Mouse (Mus musculus) embryonic stem cell, embryonic (primary cell): Measurements from ENCODE around the gene Mfsd11.

Experiments used
- CTCF ChIA-PET, 4 experiments: fragments of 300-600 bp in 2 of 4; fragments of 350-600 bp in 2 of 4; sonication (Branson Sonifier 250); formaldehyde crosslinking; loops; one replicate each; lab custom pipeline; 2022; ENCODE audit warnings: inconsistent platforms in 2 of 4; lab: Charles Lee
- POLR2A ChIA-PET, 4 experiments: fragments of 300-600 bp in 2 of 4; fragments of 350-600 bp in 2 of 4; sonication (Branson Sonifier 250); formaldehyde crosslinking; loops; one replicate each; lab custom pipeline; 2022; ENCODE audit warnings: antibody characterized with exemption in 4 of 4, inconsistent platforms in 1 of 4; lab: Charles Lee

The Mfsd11 gene

GRCm38 (mm10) chr11:116814076-116814883 lies 38.0 kb upstream of the Mfsd11 start:
- ChIA-PET POLR2A (interaction anchor here in 3 of 4 experiments (0.5 to 2.3 kb wide), 22 partner anchors 9 to 1065 kb away, joined by 3 to 11 read pairs (median 4); partner anchors contain the start of genes Jmjd6 (in 2 of the 3), Mettl23 (in 2 of the 3), Srsf2 (in 2 of the 3) and Mfsd11 (in 1 of the 3)), CTCF (interaction anchor here (0.6 to 3.2 kb wide), 18 partner anchors 9 to 982 kb away, joined by 3 to 10 read pairs (median 3); partner anchors contain the start of genes Mxra7 (in 3 of the 4), Jmjd6 (in 1 of the 4) and Mettl23 (in 1 of the 4))

- ChIA-PET CTCF (interaction anchor here in 3 of 4 experiments (1.1 to 3.2 kb wide), 5 partner anchors 13 to 223 kb away, joined by 3 to 10 read pairs (median 3); partner anchors contain the start of gene Mxra7 (in 2 of the 3)), POLR2A (interaction anchor here in 3 of 4 experiments (0.5 to 2.3 kb wide), 12 partner anchors 9 to 1084 kb away, joined by 3 to 11 read pairs (median 5); partner anchors contain the start of genes Jmjd6 (in 1 of the 3), Mettl23 (in 1 of the 3) and Mxra7 (in 1 of the 3))
Measured at GRCm38 (mm10) chr11:116814884-116815415, 37.3 kb upstream of the Mfsd11 start.

- POLR2A ChIA-PET = interaction anchor here in 1 of 4 experiments (1.1 to 2.0 kb wide), 2 partner anchors 10 to 116 kb away, joined by 3 to 5 read pairs; partner anchors contain the start of gene Mxra7
- CTCF ChIA-PET = interaction anchor here in 3 of 4 experiments (0.5 to 1.7 kb wide), 5 partner anchors 8 to 263 kb away, joined by 3 to 5 read pairs (median 3); partner anchors contain the start of gene Mxra7 (in 1 of the 3)
Measured at GRCm38 (mm10) chr11:116816769-116817168, 35.5 kb upstream of the Mfsd11 start.

- CTCF ChIA-PET = interaction anchor here in 3 of 4 experiments (0.6 to 1.7 kb wide), 3 partner anchors 10 to 319 kb away, joined by 3 to 5 read pairs (median 3); partner anchors contain the start of gene Mxra7 (in 1 of the 3)
Measured at GRCm38 (mm10) chr11:116817567-116817966, 34.7 kb upstream of the Mfsd11 start.

GRCm38 (mm10) chr11:116818722-116819121 lies 33.5 kb upstream of the Mfsd11 start:
- POLR2A ChIA-PET = interaction anchor here (0.9 to 2.0 kb wide), 6 partner anchors 9 to 145 kb away, joined by 3 to 5 read pairs (median 4); partner anchors contain the start of genes Mettl23 (in 2 of the 4), Jmjd6 (in 1 of the 4) and Mxra7 (in 1 of the 4)
- CTCF ChIA-PET = interaction anchor here in 2 of 4 experiments (1.0 to 1.4 kb wide), 2 partner anchors 10 to 11 kb away, joined by 3 to 6 read pairs; no protein-coding TSS in a partner anchor

More at GRCm38 (mm10) chr11:116817567-116817966, 34.7 kb upstream of the Mfsd11 start:
- POLR2A ChIA-PET = interaction anchor here in 3 of 4 experiments (0.6 to 2.0 kb wide), 6 partner anchors 10 to 110 kb away, joined by 3 to 9 read pairs (median 4); partner anchors contain the start of genes Jmjd6 (in 1 of the 3), Mettl23 (in 1 of the 3), Mfsd11 (in 1 of the 3) and Mxra7 (in 1 of the 3)

GRCm38 (mm10) chr11:116819932-116820593 lies 32.2 kb upstream of the Mfsd11 start:
- POLR2A ChIA-PET = interaction anchor here in 3 of 4 experiments (0.5 to 1.6 kb wide), 8 partner anchors 8 to 311 kb away, joined by 3 to 4 read pairs (median 3); partner anchors contain the start of genes Mfsd11 (in 1 of the 3), Mxra7 (in 1 of the 3) and Srsf2 (in 1 of the 3)
- CTCF ChIA-PET = interaction anchor here in 1 of 4 experiments (0.6 to 1.4 kb wide), 2 partner anchors 12 to 130 kb away, joined by 3 to 6 read pairs; no protein-coding TSS in a partner anchor

GRCm38 (mm10) chr11:116821057-116821940 lies 30.9 kb upstream of the Mfsd11 start:
- CTCF ChIA-PET = no interaction called here
- POLR2A ChIA-PET = interaction anchor here in 3 of 4 experiments (0.6 to 1.6 kb wide), 7 partner anchors 11 to 543 kb away, joined by 3 to 5 read pairs (median 3); no protein-coding TSS in a partner anchor

GRCm38 (mm10) chr11:116822215-116822614 lies 30.0 kb upstream of the Mfsd11 start:
- POLR2A ChIA-PET = interaction anchor here in 2 of 4 experiments (1.0 to 1.5 kb wide), 3 partner anchors 13 to 21 kb away, joined by 3 to 5 read pairs (median 4); partner anchors contain the start of genes Jmjd6 (in 1 of the 2) and Mettl23 (in 1 of the 2)

GRCm38 (mm10) chr11:116822626-116823025 lies 29.6 kb upstream of the Mfsd11 start:
- POLR2A ChIA-PET = interaction anchor here in 1 of 4 experiments (1.3 to 1.8 kb wide), 3 partner anchors 9 to 20 kb away, joined by 4 to 9 read pairs (median 5); partner anchors contain the start of genes Jmjd6 and Mettl23

More at GRCm38 (mm10) chr11:116822215-116822614, 30.0 kb upstream of the Mfsd11 start:
- CTCF ChIA-PET = no interaction called here

GRCm38 (mm10) chr11:116823255-116823654 lies 29.0 kb upstream of the Mfsd11 start:
- ChIA-PET CTCF (interaction anchor here in 2 of 4 experiments (0.7 to 1.0 kb wide), 2 partner anchors 9 to 1501 kb away, joined by 3 to 4 read pairs; no protein-coding TSS in a partner anchor), POLR2A (interaction anchor here in 1 of 4 experiments (1.5 to 8.6 kb wide), 3 partner anchors 10 to 31 kb away, joined by 4 to 53 read pairs (median 9); partner anchors contain the start of genes Jmjd6, Mettl23, Mfsd11 and Srsf2)

More at GRCm38 (mm10) chr11:116822626-116823025, 29.6 kb upstream of the Mfsd11 start:
- CTCF ChIA-PET = interaction anchor here in 1 of 4 experiments (1.0 kb wide), 1 partner anchor 8 kb away, joined by 3 read pairs; no protein-coding TSS in a partner anchor

- POLR2A ChIA-PET = interaction anchor here in 1 of 4 experiments (1.2 to 8.6 kb wide), 4 partner anchors 10 to 30 kb away, joined by 4 to 53 read pairs (median 6); partner anchors contain the start of genes Jmjd6, Mettl23, Mfsd11 and Srsf2
- CTCF ChIA-PET = interaction anchor here in 1 of 4 experiments (0.8 kb wide), 1 partner anchor 19 kb away, joined by 3 read pairs; the partner anchor contains the start of gene Mettl23
Measured at GRCm38 (mm10) chr11:116823885-116824284, 28.4 kb upstream of the Mfsd11 start.

GRCm38 (mm10) chr11:116825230-116825629 lies 27.0 kb upstream of the Mfsd11 start:
- POLR2A ChIA-PET = interaction anchor here in 3 of 4 experiments (0.7 to 8.6 kb wide), 7 partner anchors 9 to 29 kb away, joined by 3 to 66 read pairs (median 5); partner anchors contain the start of genes Jmjd6 (in 1 of the 3), Mettl23 (in 1 of the 3), Mfsd11 (in 1 of the 3) and Srsf2 (in 1 of the 3)
- CTCF ChIA-PET = interaction anchor here in 3 of 4 experiments (0.6 to 1.1 kb wide), 7 partner anchors 11 to 529 kb away, joined by 3 to 10 read pairs (median 3); no protein-coding TSS in a partner anchor

GRCm38 (mm10) chr11:116826550-116827504 lies 25.4 kb upstream of the Mfsd11 start:
- ChIA-PET POLR2A (interaction anchor here in 3 of 4 experiments (0.5 to 8.6 kb wide), 31 partner anchors 9 to 211 kb away, joined by 3 to 66 read pairs (median 4); partner anchors contain the start of genes Mfsd11 (in 3 of the 3), Srsf2 (in 3 of the 3), Jmjd6 (in 2 of the 3) and Mettl23 (in 2 of the 3)), CTCF (interaction anchor here in 3 of 4 experiments (0.5 to 1.9 kb wide), 8 partner anchors 12 to 231 kb away, joined by 3 to 15 read pairs (median 6); partner anchors contain the start of genes Jmjd6 (in 1 of the 3) and Mettl23 (in 1 of the 3))
